Mouse (Mus musculus): ENCODE measurements at regions not wholly inside any gene's neighbourhood (a gene's known extent, or its start where the extent isn't known, plus 50 kb on each side); places are given as distances from the start of the nearest gene placed in this dataset.

DNA sequence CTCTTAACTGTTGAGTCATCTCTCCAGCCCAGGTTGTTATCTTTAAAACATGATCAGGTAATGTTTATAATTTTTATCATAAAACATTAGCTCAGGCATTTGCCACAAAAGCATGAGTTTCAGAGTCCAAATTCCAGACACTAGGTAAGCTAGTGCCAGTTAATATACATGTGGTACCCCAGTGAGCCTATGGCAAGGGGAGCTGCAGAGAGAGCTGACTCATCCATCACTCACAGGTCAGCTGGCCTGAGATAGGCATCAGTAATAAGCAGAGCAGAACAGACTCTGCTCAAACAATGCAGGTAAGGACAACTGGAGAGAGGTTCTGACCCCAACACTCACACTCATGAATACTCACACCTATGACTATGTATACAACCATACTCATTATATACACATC, 144.6 kb upstream of the Sgcd start:
- no peak for TF ChIP-seq CTCF (IDR thresholded peaks at IDR 0.05)
- in situ Hi-C loops (cut with MboI; ENCODE audit: low pct_unique_long_range_greater_than_20kb), result no loop called here
- DNase-seq (ENCODE audit: low read depth, low spot score) (no peak), ATAC-seq (no peak)
- no peaks in the 10 kb centered on the region for H3K27me3 ChIP-seq
- ChIA-PET CTCF (no interaction called here), POLR2A (no interaction called here)

DNA sequence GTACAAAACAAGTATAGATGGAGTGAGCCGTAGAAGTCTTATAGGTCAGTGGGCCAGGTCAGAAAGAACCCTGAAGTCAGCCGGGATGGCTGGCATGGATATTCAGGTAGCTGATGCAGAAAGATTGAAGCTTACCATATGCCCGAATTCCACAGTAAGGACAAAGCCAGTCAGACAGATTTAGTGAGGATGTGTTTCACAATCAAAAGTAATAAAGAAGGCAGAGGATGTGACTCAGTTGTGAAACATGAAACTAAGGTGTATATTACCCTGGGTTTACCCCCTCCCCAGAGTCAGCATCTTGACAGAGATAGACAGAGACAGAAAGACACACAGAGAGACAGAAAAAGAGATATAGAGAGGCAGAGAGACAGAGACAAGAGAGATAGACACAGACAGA, 109.3 kb upstream of the Sgcd start:
- TF ChIP-seq CTCF (IDR thresholded peaks at IDR 0.05), result no peak
- ATAC-seq (no peak), DNase-seq (ENCODE audit: low read depth, low spot score) (no peak)
- H3K27me3 ChIP-seq, result no peaks in the 10 kb centered on the region
- ChIA-PET CTCF (no interaction called here), POLR2A (no interaction called here)
- in situ Hi-C loops (cut with MboI; ENCODE audit: low pct_unique_long_range_greater_than_20kb), result no loop called here

DNA sequence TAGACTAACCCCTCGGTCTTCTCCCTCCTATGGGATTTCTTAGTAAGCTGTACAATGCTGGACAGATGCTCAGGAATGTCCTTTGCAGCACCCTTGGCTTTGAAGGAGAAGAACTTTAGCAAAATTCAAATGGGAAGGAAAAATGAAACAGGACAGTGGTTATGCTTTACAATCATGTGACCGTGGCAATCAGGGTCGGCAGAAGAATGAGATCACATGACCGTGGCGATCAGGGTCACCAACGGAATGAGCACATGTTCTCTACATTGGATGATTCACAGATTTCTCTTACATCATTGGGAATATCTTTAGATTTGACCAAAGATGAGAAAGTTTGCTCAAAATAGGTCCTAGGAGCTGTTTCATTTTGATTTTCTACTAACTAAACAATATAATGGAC, 108.7 kb upstream of the Sgcd start:
- in situ Hi-C loops (cut with MboI; ENCODE audit: low pct_unique_long_range_greater_than_20kb), result no loop called here
- ChIA-PET CTCF (no interaction called here), POLR2A (no interaction called here)
- no peak for TF ChIP-seq CTCF (IDR thresholded peaks at IDR 0.05)
- ATAC-seq, result no peak
- DNase-seq (ENCODE audit: low read depth, low spot score), result no peak
- H3K27me3 ChIP-seq, result no peaks in the 10 kb centered on the region

DNA sequence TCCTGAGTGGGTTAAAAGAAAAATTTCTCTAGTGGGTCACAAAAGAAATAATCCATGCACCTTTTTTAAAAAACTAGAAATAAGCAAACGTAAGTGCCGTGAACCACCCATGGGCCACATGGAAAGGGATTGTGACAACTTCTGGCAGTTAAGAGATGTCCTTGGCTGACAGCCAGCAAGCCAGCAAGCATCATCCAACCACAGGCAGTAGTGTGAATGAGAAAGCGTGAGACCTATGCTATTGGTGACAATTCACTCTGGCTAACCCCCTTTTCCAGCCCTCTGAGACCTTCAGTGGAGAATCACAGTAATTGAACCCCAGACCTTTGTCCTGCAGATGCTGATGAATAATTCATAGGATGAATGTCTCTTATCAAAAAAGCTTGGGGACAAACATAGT, 78.3 kb upstream of the Sgcd start:
- CTCF ChIA-PET, result no interaction called here
- no peak for TF ChIP-seq CTCF (IDR thresholded peaks at IDR 0.05)
- no peak for ATAC-seq
- POLR2A ChIA-PET, result no interaction called here
- H3K27me3 ChIP-seq, result no peaks in the 10 kb centered on the region
- DNase-seq (ENCODE audit: low read depth, low spot score), result no peak
- in situ Hi-C loops (cut with MboI; ENCODE audit: low pct_unique_long_range_greater_than_20kb), result no loop called here

DNA sequence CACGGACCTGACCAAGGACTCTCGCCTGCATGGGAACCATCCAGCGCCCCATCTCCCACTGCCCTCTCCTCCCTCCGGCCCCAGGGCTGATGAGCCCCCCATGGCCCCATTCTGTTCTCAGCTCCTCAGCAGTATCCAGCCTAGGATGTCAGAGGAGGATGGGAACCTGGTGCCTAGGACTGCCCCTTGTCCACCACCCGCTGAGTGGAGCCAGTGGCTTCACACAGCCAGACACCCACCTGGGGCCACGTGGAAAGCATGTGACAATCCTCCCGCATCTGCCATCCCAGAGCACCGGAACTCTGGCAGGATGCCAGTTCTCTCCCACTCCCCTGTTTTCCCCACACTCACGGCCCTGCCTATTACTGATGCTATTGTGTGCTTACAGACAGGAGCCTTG, 75.0 kb upstream of the Sgcd start:
- in situ Hi-C loops (cut with MboI; ENCODE audit: low pct_unique_long_range_greater_than_20kb), result no loop called here
- ChIA-PET POLR2A (no interaction called here), CTCF (no interaction called here)
- no peak for ATAC-seq
- H3K27me3 ChIP-seq, result no peaks in the 10 kb centered on the region
- no peak for DNase-seq (ENCODE audit: low read depth, low spot score)
- TF ChIP-seq CTCF (IDR thresholded peaks at IDR 0.05), result no peak

DNA sequence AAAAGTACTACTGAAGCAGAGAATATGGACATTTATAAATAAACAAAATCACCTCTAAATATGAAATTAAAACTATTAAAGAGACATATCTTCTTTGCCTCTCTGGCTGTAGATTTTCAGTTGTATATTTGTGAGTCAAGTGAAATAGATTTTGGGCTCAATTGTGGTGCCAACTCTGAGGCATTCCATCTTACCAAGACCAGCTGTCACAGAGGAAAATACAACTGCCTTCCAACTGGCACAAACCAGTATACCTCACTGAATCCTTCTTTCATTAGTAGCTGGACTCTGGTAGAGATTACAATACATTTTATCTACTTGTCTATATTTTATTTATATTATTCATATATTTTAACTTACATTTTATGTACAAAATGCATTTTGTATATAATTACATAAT, 72.7 kb upstream of the Sgcd start:
- DNase-seq (ENCODE audit: low read depth, low spot score) (no peak), ATAC-seq (no peak)
- no peaks in the 10 kb centered on the region for H3K27me3 ChIP-seq
- TF ChIP-seq CTCF (IDR thresholded peaks at IDR 0.05), result no peak
- ChIA-PET CTCF (no interaction called here), POLR2A (no interaction called here)
- in situ Hi-C loops (cut with MboI; ENCODE audit: low pct_unique_long_range_greater_than_20kb), result no loop called here

DNA sequence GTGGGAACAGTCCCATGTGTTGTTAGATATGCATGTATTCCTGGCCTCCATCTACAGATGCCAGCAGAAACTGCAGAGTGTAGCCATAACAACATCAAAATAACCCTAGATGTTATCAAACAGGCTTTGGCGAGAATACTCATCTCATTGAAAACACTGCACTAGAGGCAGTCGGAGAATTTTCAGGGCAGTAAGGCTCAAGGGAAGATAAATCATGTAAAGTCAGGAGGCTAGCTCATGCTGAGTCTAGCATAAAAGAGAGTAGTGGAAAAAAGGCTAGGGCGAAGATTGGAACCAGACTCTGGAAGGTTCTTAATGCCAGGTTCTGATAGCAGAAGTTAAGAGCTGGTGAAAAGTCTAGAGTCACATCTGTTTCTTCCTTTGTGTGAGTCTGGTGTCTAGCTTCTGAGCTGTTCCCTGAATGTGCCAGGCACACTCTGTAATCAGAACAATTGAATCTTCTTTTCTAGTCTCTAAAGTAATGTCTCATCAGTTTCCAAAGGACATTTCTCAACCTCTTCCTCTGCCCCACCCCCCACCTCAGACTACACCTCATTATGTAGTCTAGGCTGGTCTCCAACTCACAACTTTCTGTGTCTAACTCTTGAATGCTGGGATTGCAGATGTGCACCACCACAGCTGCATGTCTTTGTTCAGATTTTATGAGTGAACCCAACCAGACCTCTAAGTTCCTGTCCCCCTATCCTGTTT, 62.5 kb upstream of the Sgcd start:
- in situ Hi-C loops (cut with MboI; ENCODE audit: low pct_unique_long_range_greater_than_20kb), result no loop called here
- POLR2A ChIA-PET, result no interaction called here
- ATAC-seq (no peak), DNase-seq (ENCODE audit: low read depth, low spot score) (no peak)
- CTCF ChIA-PET, result no interaction called here
- no peak for TF ChIP-seq CTCF (IDR thresholded peaks at IDR 0.05)
- no peaks in the 10 kb centered on the region for H3K27me3 ChIP-seq

DNA sequence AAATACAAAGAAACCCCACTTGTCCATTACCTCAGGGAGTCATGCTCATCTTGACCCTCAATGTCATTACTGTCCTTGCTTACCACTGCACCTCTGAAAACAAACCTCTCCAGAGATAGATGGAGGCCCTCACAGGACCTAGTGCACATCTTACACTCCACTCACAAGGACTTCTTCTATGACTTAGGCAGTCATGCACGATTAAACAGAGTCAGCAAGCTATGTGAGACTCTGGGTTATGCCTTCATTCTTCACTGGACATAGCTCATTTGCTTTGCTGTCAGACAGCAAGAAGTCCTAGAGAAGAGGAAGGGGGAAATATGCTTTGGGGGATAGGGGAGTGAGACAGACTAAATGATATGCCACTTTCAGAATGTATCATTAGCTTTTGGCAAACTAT, 59.5 kb upstream of the Sgcd start:
- ChIA-PET POLR2A (no interaction called here), CTCF (no interaction called here)
- no peak for DNase-seq (ENCODE audit: low read depth, low spot score)
- TF ChIP-seq CTCF (IDR thresholded peaks at IDR 0.05), result no peak
- H3K27me3 ChIP-seq, result no peaks in the 10 kb centered on the region
- in situ Hi-C loops (cut with MboI; ENCODE audit: low pct_unique_long_range_greater_than_20kb), result no loop called here
- ATAC-seq, result no peak
